Mouse (Mus musculus) ES-Bruce4 (cell line): ENCODE measurements around the gene Nos3. TPM values are rescaled to one million over a fixed set of nuclear protein-coding genes. Genes with fewer than 3 reads are reported as not detected.

Source experiments
- H3K27ac ChIP-seq: 2 replicates; pipeline ENCODE4 v1.5.1; 2012; ENCODE audit warnings: low read length, inconsistent platforms; ENCODE audit not compliant: insufficient read depth
- H3K27me3 ChIP-seq: 2 replicates; pipeline ENCODE4 v1.6.1; 2012; ENCODE audit warnings: mild to moderate bottlenecking, low read length, inconsistent platforms; ENCODE audit not compliant: control insufficient read depth, poor library complexity, insufficient read depth, severe bottlenecking
- H3K36me3 ChIP-seq: 2 replicates; pipeline ENCODE4 v1.6.1; 2012; ENCODE audit warnings: inconsistent platforms, mild to moderate bottlenecking, low read length, moderate library complexity; ENCODE audit not compliant: control insufficient read depth, poor library complexity, insufficient read depth, severe bottlenecking
- H3K4me1 ChIP-seq: one replicate; pipeline ENCODE4 v1.8.1; 2011; ENCODE audit warnings: low read length; ENCODE audit not compliant: control insufficient read depth, insufficient read depth
- H3K4me3 ChIP-seq: 2 replicates; pipeline ENCODE4 v1.5.1; 2011; ENCODE audit warnings: low read depth, mild to moderate bottlenecking, low read length
- H3K9ac ChIP-seq: 2 replicates; pipeline ENCODE4 v1.6.1; 2012; ENCODE audit warnings: low read depth, mild to moderate bottlenecking, inconsistent platforms; ENCODE audit not compliant: poor library complexity, severe bottlenecking
- H3K9me3 ChIP-seq: replicated peaks from 2 replicates; pipeline ENCODE4 v1.6.1; 2012; ENCODE audit warnings: mild to moderate bottlenecking, low read length, inconsistent platforms; ENCODE audit not compliant: control insufficient read depth, poor library complexity, insufficient read depth, severe bottlenecking
- CTCF ChIP-seq: IDR thresholded peaks from one replicate; pipeline ENCODE4 v1.8.1; 2011; ENCODE audit warnings: low read depth, low read length
- EP300 ChIP-seq: IDR thresholded peaks from 2 replicates; pipeline ENCODE4 v1.6.1; 2011; ENCODE audit warnings: low read depth, low read length; ENCODE audit not compliant: insufficient read depth
- POLR2A ChIP-seq: IDR thresholded peaks from one replicate; pipeline ENCODE4 v1.8.1; 2011; ENCODE audit warnings: low read length; ENCODE audit not compliant: insufficient read depth
- polyA plus RNA-seq: library from polyadenylated mRNA; stranded (reverse); fragments of >200 nt; gene quantifications from 2 replicates; pipeline ENCODE4 v1.2.4, GENCODE M21; 2011; ENCODE audit warnings: low read depth; ENCODE audit not compliant: missing spikeins, insufficient read depth, insufficient read length

Nos3 gene
- polyA plus RNA-seq, 1 experiment, result 1.2 TPM

DNA sequence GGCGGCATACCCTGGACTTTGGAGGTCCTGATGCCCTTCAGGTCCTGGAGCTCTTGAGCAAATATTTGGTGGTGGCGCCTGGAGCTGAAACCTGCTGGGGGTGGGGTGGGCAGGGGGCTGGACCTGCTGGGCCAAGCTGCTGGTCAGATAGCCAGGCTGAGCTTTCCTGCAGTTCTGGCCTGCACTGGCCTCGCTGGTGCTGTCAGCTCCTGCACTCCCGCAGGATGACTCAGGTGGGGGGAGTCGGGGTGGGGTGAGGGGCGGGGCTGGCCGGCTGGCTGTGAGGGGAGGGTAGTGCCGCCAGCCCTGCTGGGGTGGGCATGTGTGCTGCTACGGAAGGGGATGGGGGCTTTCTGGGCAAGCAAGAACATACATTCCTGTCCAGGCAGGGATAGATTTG lies 64.0 kb downstream of the Nos3 start:
- peaks cover 9% of the 10 kb centered on the region for H3K36me3 ChIP-seq
- peak overlapping the region; percentile 58 for H3K4me3 ChIP-seq
- no peak overlapping the region for H3K27ac ChIP-seq
- no peaks in the 10 kb centered on the region for H3K9me3 ChIP-seq
- H3K9ac ChIP-seq, result peak overlapping the region; percentile 30
- H3K27me3 ChIP-seq, result no peaks in the 10 kb centered on the region
- H3K4me1 ChIP-seq, result peaks cover 10% of the 10 kb centered on the region
- TF ChIP-seq CTCF, result no peak
- TF ChIP-seq EP300, result no peak
- no peak for TF ChIP-seq POLR2A

DNA sequence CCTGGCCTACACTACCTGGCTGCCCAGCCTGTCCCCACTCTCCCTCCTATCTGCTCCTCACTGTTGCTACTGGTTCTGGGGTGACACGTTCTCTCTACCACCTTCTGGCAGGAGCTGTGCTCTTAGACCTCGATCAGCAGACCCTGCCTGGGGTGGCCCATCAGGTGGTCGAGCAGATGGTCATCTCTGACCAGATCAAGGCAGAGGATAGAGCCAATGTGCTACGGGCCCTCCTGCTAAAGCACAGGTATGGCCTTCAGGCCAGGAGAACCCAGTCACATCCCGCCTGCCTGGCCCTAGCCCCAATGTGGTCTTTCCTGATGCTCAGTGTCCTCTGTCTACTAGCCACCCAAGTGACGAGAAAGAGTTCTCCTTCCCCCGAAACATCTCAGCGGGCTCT lies 69.4 kb downstream of the Nos3 start:
- Histone ChIP-seq H3K36me3 (peaks cover 9% of the 10 kb centered on the region), H3K27ac (no peak overlapping the region), H3K9ac (no peak overlapping the region), H3K4me1 (no peaks in the 10 kb centered on the region), H3K9me3 (no peaks in the 10 kb centered on the region), H3K27me3 (no peaks in the 10 kb centered on the region), H3K4me3 (0 out of 2 replicates have a peak overlapping the region, but pooled peaks have one; percentile 9)
- TF ChIP-seq POLR2A, result no peak
- no peak for TF ChIP-seq EP300

Other genes with a start within 250 kb of the Nos3 start
- 18.1 and 19.3 TPM in 2 replicates for gene Nupl2, start 199.8 kb upstream of the Nos3 start, polyA plus RNA-seq
- 3.3 and 5.8 TPM in 2 replicates for gene Kcnh2, start 13.2 kb upstream of the Nos3 start, polyA plus RNA-seq
- gene Atg9b, start 27.3 kb downstream of the Nos3 start, polyA plus RNA-seq, result 10.3 and 10.6 TPM in 2 replicates
- 28.8 and 29.6 TPM in 2 replicates for gene Abcb8, start 28.9 kb downstream of the Nos3 start, polyA plus RNA-seq
- gene Asic3, start 48.6 kb downstream of the Nos3 start, polyA plus RNA-seq, result 0.88 TPM in 1 of 2 replicates, not detected in the other
- 30.9 and 34.0 TPM in 2 replicates for gene Cdk5, start 58.7 kb downstream of the Nos3 start, polyA plus RNA-seq
- 11.3 and 12.6 TPM in 2 replicates for gene Slc4a2, start 59.0 kb downstream of the Nos3 start, polyA plus RNA-seq
- 51.6 and 59.8 TPM in 2 replicates for gene Fastk, start 80.5 kb downstream of the Nos3 start, polyA plus RNA-seq
- 4.8 and 7.7 TPM in 2 replicates for gene Tmub1, start 83.0 kb downstream of the Nos3 start, polyA plus RNA-seq
- 76.8 and 79.9 TPM in 2 replicates for gene Agap3, start 87.4 kb downstream of the Nos3 start, polyA plus RNA-seq
- gene Gbx1, start 162.4 kb downstream of the Nos3 start, polyA plus RNA-seq, result 0.20 TPM in 1 of 2 replicates, not detected in the other
- not detected in 2 replicates for gene Asb10, start 176.2 kb downstream of the Nos3 start, polyA plus RNA-seq
- not detected in 2 replicates for gene 4931409K22Rik, start 192.0 kb downstream of the Nos3 start, polyA plus RNA-seq
- 113 and 120 TPM in 2 replicates for gene Abcf2, start 212.7 kb downstream of the Nos3 start, polyA plus RNA-seq
- gene Chpf2, start 221.9 kb downstream of the Nos3 start, polyA plus RNA-seq, result 5.7 and 8.3 TPM in 2 replicates